Mouse (Mus musculus): Measurements from ENCODE around the gene Mad2l1bp. TPM values are rescaled to one million over a fixed set of nuclear protein-coding genes. Genes with fewer than 3 reads are reported as not detected.

The Mad2l1bp gene
- polyA plus RNA-seq, 1 experiment from 2014 or later: 28.9 TPM

DNA sequence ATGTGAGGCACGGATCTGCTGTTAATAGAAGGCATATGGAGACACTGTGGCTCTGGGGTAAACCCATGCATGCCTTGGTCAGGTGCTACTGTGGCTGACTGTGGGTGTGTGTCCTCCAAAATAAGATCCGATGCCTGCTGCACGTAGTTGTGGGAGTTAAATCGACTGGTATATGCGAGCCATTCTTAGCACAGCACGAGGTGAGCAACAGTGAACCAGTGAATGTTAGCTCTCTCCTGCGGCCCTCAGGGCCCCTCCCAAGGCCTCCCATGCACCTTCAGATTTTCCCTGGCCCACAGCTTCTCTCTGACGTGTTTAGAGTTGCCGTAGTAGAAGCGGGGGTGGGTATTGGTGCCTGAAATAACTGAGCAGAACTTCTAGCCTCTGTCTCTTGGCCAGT lies 33.7 kb downstream of the Mad2l1bp start:
- no peaks in the 10 kb centered on the region for H3K4me1 ChIP-seq

DNA sequence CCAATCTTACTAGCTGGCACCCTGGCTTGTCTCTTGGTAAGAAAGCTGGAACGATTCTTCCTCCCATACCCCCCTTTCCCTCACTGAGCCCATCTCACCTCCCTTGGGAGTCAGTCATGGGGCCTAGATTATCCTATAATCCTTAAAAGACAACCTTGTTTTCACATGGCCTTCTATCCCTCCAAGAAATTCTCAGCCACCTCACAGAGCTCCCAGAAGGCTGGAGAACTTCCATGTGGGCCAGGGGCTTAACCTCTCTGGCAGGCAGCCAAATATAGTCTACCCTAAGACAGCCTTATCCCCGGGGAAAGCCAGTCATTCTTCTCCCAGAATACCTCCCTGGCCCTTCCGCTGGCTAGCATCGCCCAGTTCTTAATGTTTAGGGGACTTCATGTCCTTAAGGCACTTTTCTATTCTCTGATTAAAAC lies 34.9 kb downstream of the Mad2l1bp start:
- 73% methylated on average over 4 of the region's 4 CpGs for WGBS
- Histone ChIP-seq H3K9me3 (no peaks in the 10 kb centered on the region), H3K36me3 (peaks cover 48% of the 10 kb centered on the region), H3K4me2 (replicated peaks) (no peak overlapping the region), H3K27ac (replicated peaks) (no peak overlapping the region), H3K27me3 (no peaks in the 10 kb centered on the region), H3K4me1 (no peaks in the 10 kb centered on the region), H3K9ac (replicated peaks) (no peak overlapping the region), H3K4me3 (no peak overlapping the region)
- ATAC-seq (replicated peaks): no peak

More for the DNA sequence above, 33.7 kb downstream of the Mad2l1bp start:
- H3K27ac ChIP-seq (replicated peaks): no peak overlapping the region
- WGBS: 93% methylated on average over 10 of the region's 10 CpGs
- H3K9ac ChIP-seq (replicated peaks): no peak overlapping the region
- no peaks in the 10 kb centered on the region for H3K27me3 ChIP-seq
- H3K9me3 ChIP-seq: no peaks in the 10 kb centered on the region
- no peak overlapping the region for H3K4me3 ChIP-seq
- peaks cover 60% of the 10 kb centered on the region for H3K36me3 ChIP-seq
- H3K4me2 ChIP-seq (replicated peaks): no peak overlapping the region
- ATAC-seq (replicated peaks): no peak

GRCm38 (mm10) chr17:46117623-46118422 lies 35.5 kb downstream of the Mad2l1bp start:
- H3K4me1 ChIP-seq: no peaks in the 10 kb centered on the region
- no peak overlapping the region for H3K27ac ChIP-seq (replicated peaks)
- H3K36me3 ChIP-seq: peaks cover 42% of the 10 kb centered on the region
- no peak overlapping the region for H3K4me2 ChIP-seq (replicated peaks)
- no peak for ATAC-seq (replicated peaks)
- no peak overlapping the region for H3K9ac ChIP-seq (replicated peaks)
- no peaks in the 10 kb centered on the region for H3K27me3 ChIP-seq
- H3K4me3 ChIP-seq: no peak overlapping the region
- H3K9me3 ChIP-seq: no peaks in the 10 kb centered on the region
- 90% methylated on average over 13 of the region's 13 CpGs for WGBS

DNA sequence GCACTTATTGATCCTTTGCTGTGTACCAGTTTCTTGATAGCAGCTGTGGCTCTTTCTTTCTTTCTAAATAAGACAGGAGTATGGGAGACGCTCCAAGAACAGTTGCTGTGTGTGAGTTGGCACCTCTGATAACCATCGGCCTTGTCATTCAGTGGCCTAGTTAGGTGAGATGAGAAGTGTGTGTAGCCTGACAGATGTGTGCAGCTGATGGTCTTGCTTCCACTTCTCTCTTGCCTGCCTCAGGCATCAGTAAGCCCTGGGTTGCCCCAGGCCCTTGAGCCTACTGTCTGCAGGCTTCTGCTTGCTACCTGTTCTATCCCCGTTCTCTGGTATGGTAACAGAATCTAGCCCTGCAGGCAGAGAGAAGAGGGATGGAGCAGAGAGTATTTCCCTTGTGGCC lies 36.5 kb downstream of the Mad2l1bp start:
- peaks cover 33% of the 10 kb centered on the region for H3K36me3 ChIP-seq
- no peak for ATAC-seq (replicated peaks)

GRCm38 (mm10) chr17:46116138-46116537 lies 37.2 kb downstream of the Mad2l1bp start:
- Histone ChIP-seq H3K9ac (replicated peaks) (no peak overlapping the region), H3K4me3 (no peak overlapping the region), H3K27me3 (no peaks in the 10 kb centered on the region), H3K4me2 (replicated peaks) (no peak overlapping the region), H3K9me3 (no peaks in the 10 kb centered on the region), H3K36me3 (peaks cover 30% of the 10 kb centered on the region), H3K4me1 (peaks cover 7% of the 10 kb centered on the region), H3K27ac (replicated peaks) (no peak overlapping the region)
- ATAC-seq (replicated peaks): no peak
- 83% methylated on average over 11 of the region's 11 CpGs for WGBS

More for the DNA sequence above, 36.5 kb downstream of the Mad2l1bp start:
- no peaks in the 10 kb centered on the region for H3K9me3 ChIP-seq
- H3K4me1 ChIP-seq: peaks cover under 1% of the 10 kb centered on the region; the same call in 1 of the 2 replicates
- H3K27ac ChIP-seq (replicated peaks): no peak overlapping the region
- no peak overlapping the region for H3K4me3 ChIP-seq
- WGBS: 93% methylated on average over 3 of the region's 3 CpGs
- no peak overlapping the region for H3K9ac ChIP-seq (replicated peaks)
- H3K27me3 ChIP-seq: no peaks in the 10 kb centered on the region
- no peak overlapping the region for H3K4me2 ChIP-seq (replicated peaks)

DNA sequence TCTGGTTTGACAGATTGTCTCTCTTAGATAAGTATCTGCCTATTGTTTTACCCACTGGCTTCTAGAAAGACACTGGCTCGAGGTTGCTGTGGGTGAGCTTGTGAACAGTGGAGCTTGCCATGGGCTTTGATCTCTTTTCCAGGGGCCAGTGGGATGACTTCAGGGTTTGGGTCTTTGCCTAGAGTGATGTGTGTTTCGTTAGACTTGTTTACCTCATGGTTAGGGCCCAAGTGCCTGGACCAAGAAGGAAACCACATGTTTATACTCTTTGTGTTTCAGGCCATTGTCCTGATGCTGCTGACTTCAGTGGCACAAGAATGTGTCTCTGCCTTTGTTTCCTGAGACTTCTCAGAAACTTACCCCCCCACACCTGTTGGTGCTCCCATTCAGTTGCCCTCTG lies 37.9 kb downstream of the Mad2l1bp start:
- no peak overlapping the region for H3K27ac ChIP-seq (replicated peaks)
- no peak overlapping the region for H3K4me3 ChIP-seq
- peaks cover 7% of the 10 kb centered on the region for H3K4me1 ChIP-seq
- no peaks in the 10 kb centered on the region for H3K27me3 ChIP-seq
- H3K9me3 ChIP-seq: no peaks in the 10 kb centered on the region
- no peak for ATAC-seq (replicated peaks)
- WGBS: 74% methylated on average over 2 of the region's 2 CpGs
- no peak overlapping the region for H3K9ac ChIP-seq (replicated peaks)
- no peak overlapping the region for H3K4me2 ChIP-seq (replicated peaks)
- H3K36me3 ChIP-seq: peaks cover 30% of the 10 kb centered on the region

DNA sequence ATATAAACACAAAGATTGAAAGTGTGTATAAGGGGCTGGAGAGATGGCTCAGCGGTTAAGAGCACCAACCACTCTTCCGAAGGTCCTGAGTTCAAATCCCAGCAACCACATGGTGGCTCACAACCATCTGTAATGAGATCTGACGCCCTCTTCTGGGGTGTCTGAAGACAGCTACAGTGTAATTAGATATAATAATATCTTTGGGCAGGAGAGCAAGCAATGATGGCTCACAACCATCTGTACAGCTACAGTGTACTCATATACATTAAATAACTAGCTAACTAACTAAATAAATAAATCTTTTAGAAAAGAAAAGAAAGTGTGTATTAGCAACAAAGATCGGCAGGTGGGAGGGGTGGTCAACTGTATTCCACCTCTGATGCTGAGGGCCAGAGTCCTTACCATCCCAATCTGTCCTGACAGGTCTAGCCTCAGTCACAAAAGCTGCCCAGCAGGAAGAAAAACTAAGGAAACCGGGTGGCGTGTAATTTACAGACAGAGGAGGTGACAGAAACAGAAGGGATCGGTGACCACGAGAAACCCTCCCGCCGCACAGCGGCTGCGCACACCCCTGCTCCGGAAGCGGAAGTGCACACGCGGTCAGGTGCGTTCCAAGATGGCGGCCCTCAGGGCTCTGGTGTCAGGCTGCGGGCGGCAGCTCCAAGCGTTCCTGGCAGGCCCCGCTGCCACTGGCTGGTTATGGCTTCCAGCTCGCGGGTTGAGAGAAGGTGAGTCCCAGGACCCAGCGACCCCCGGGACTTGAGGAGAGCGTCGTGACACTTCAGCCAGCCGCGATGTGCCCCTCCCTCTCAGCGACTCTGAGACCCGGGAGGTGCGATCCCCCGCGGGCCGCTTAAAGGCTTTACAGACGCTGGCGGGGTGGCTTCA lies 42.7 kb downstream of the Mad2l1bp start, which contains the start of gene Mrps18a:
Mrps18a (plus strand) TSS at position 585 of the 888 bp plus-strand sequence.
- peaks cover 16% of the 10 kb centered on the region; the same call in 1 of the 2 replicates for H3K27me3 ChIP-seq
- 7% methylated on average over 38 of the region's 38 CpGs for WGBS
- H3K36me3 ChIP-seq: no peaks in the 10 kb centered on the region
- peak within 1 kb of the TSS; percentile 70 for H3K4me2 ChIP-seq (replicated peaks)
- H3K27ac ChIP-seq (replicated peaks): peak within 1 kb of the TSS; percentile 90
- ATAC-seq (replicated peaks): peak; percentile 97
- peak within 1 kb of the TSS; percentile 79 for H3K9ac ChIP-seq (replicated peaks)
- peak within 1 kb of the TSS; percentile 75 for H3K4me3 ChIP-seq
- H3K4me1 ChIP-seq: peaks cover 7% of the 10 kb centered on the region
- no peaks in the 10 kb centered on the region for H3K9me3 ChIP-seq

DNA sequence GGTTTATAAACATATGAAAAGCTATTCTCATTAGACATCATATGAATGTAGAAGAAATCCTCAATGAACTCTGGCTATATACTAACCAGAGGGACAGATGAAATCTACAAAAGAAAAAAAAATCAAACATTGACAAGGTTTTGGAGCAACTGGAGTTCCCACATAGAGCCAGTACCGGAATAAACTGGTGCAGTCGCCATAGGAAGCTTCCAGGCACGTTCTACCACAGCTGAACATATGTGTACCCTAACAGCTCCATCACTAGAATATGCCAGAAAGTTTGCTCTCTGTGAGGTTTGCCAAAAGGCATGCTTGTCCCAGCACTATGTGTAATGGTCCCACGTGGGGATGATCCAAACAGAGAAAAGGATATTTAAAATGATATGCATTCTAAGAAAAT lies 45.1 kb downstream of the Mad2l1bp start:
- Histone ChIP-seq H3K36me3 (no peaks in the 10 kb centered on the region), H3K4me1 (peaks cover 7% of the 10 kb centered on the region), H3K4me2 (replicated peaks) (no peak overlapping the region), H3K27ac (replicated peaks) (no peak overlapping the region), H3K9me3 (no peaks in the 10 kb centered on the region), H3K4me3 (no peak overlapping the region), H3K9ac (replicated peaks) (no peak overlapping the region), H3K27me3 (peaks cover 16% of the 10 kb centered on the region; the same call in 1 of the 2 replicates)
- WGBS: 70% methylated on average over 4 of the region's 4 CpGs
- no peak for ATAC-seq (replicated peaks)

DNA sequence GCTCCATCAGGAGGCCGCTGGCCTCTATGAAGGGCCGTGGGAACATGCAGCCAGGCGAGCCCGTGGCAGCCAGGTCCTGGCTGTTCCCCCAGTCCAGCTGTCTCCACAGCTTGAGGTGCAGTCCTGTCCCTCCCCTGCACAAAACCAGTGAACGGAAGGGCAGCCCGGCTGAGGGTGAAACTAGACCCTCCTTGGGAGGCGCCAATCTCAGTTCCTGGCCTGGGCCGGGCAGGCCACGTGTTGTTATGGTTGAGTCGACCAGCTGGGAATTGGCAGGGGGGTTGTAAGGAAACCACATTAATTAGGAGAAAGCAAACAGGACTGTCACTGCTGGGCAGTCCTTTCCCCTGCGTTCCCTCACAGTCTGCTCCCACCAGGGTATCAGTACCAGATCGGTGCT lies 48.9 kb downstream of the Mad2l1bp start:
- no peaks in the 10 kb centered on the region for H3K4me1 ChIP-seq
- H3K9ac ChIP-seq (replicated peaks): no peak overlapping the region
- no peak overlapping the region for H3K4me2 ChIP-seq (replicated peaks)
- ATAC-seq (replicated peaks): no peak
- no peaks in the 10 kb centered on the region for H3K9me3 ChIP-seq
- peaks cover 15% of the 10 kb centered on the region; the same call in 1 of the 2 replicates for H3K27me3 ChIP-seq
- H3K36me3 ChIP-seq: no peaks in the 10 kb centered on the region
- no peak overlapping the region for H3K27ac ChIP-seq (replicated peaks)
- 56% methylated on average over 12 of the region's 12 CpGs for WGBS
- no peak overlapping the region for H3K4me3 ChIP-seq

DNA sequence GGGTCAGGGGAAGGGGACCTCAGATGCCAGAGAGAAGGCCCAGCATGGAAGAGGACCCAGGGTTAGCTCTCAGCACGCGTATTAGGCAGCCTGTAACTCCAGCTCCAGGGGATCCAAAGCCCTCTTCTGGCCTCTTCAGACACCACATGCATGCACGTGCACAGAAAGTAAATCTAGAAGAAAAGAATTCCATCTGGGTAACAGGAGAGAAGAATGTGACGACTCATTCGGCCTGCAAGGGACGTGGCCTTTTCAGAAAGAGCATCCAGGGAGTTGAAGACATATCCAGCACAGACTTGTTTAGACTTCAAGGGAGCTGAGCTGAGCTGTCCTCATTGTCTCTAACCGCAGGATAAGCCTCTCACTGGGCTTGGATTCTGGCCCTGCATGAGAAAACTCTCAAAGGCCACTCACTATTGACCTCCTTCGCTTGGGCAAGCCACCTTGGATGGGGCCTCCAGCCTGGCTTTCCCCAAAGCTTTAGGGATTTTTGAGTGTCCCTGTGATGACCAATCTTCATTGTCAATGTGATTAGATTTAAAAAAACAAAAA lies 50.7 kb downstream of the Mad2l1bp start:
- no peak overlapping the region for H3K9ac ChIP-seq (replicated peaks)
- no peak overlapping the region for H3K4me2 ChIP-seq (replicated peaks)
- ATAC-seq (replicated peaks): no peak
- H3K9me3 ChIP-seq: no peaks in the 10 kb centered on the region
- H3K27ac ChIP-seq (replicated peaks): no peak overlapping the region
- H3K4me1 ChIP-seq: no peaks in the 10 kb centered on the region
- WGBS: 48% methylated on average over 8 of the region's 8 CpGs
- 0 out of 2 replicates have a peak, but pooled peaks cover 5% of the 10 kb centered on the region for H3K27me3 ChIP-seq
- H3K36me3 ChIP-seq: no peaks in the 10 kb centered on the region
- H3K4me3 ChIP-seq: no peak overlapping the region

GRCm38 (mm10) chr17:46101906-46102305 lies 51.4 kb downstream of the Mad2l1bp start:
- H3K36me3 ChIP-seq: no peaks in the 10 kb centered on the region
- H3K27ac ChIP-seq (replicated peaks): no peak overlapping the region
- H3K27me3 ChIP-seq: no peaks in the 10 kb centered on the region
- WGBS: 92% methylated on average over 9 of the region's 9 CpGs
- ATAC-seq (replicated peaks): no peak
- no peak overlapping the region for H3K4me3 ChIP-seq
- no peak overlapping the region for H3K4me2 ChIP-seq (replicated peaks)
- H3K4me1 ChIP-seq: no peaks in the 10 kb centered on the region
- no peaks in the 10 kb centered on the region for H3K9me3 ChIP-seq
- H3K9ac ChIP-seq (replicated peaks): no peak overlapping the region

- H3K4me3 ChIP-seq: no peak overlapping the region
- peaks cover 4% of the 10 kb centered on the region; the same call in 1 of the 2 replicates for H3K27me3 ChIP-seq
- no peaks in the 10 kb centered on the region for H3K4me1 ChIP-seq
- ATAC-seq (replicated peaks): no peak
- no peak overlapping the region for H3K4me2 ChIP-seq (replicated peaks)
- H3K9me3 ChIP-seq: no peaks in the 10 kb centered on the region
- no peaks in the 10 kb centered on the region for H3K36me3 ChIP-seq
- no peak overlapping the region; the same call in 1 of the 2 replicates for H3K9ac ChIP-seq (replicated peaks)
- WGBS: 60% methylated on average over 8 of the region's 8 CpGs
- no peak overlapping the region for H3K27ac ChIP-seq (replicated peaks)
These were observed 54.8 kb downstream of the Mad2l1bp start for GRCm38 (mm10) chr17:46098525-46098924.
